Mouse (Mus musculus) activated CD4-positive, CD25-positive, alpha-beta regulatory T cell, adult 9 weeks (primary cell): ENCODE data around the gene Lefty1. TPM values are rescaled to one million over a fixed set of nuclear protein-coding genes. Genes with fewer than 3 reads are reported as not detected.

Experiments used
- polyA plus RNA-seq: library from polyadenylated mRNA; unstranded; fragments of 100-300 nt; shearing (Covaris generic); gene quantifications from one replicate; pipeline ENCODE4 v1.2.1, GENCODE M21; 2017

Lefty1 gene
- 0.45 TPM for polyA plus RNA-seq

DNA sequence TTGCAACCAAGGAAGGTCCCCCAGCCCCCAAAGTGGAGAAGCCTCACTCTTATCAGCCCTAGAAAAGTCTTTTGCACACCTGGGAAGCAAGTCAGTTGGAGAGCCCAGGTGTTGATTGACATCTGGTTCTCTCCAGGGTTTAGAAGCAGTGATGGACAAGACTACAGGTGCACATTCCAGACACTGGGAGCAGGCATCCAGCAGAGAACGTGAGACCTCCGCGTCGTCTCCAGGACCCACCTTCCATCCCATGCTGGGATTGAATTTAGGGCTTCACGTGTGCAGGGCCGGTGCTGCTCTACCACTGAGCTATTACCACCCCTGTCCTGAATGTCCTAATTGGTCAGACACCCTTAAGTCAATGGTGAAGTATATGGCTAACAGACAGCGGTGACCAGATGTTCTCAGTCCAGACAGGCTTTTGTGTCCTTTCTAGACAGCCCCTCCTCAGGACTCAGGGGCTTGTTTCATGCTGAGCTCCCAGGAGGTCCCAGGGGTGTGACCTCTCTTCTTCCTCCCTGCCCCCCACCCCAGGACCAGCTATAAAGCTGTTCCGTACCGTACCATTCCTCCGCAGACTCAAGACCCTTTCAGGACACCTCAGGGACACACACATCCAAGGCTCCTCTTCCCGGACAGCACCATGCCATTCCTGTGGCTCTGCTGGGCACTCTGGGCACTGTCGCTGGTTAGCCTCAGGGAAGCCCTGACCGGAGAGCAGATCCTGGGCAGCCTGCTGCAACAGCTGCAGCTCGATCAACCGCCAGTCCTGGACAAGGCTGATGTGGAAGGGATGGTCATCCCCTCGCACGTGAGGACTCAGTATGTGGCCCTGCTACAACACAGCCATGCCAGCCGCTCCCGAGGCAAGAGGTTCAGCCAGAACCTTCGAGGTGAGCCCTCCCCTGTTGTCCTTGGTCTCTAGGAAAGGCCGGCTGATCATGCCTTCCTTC lies at the start of gene Lefty1:
TSS of gene Lefty1 (plus strand) at position 556 of the 953 bp plus-strand sequence.

DNA sequence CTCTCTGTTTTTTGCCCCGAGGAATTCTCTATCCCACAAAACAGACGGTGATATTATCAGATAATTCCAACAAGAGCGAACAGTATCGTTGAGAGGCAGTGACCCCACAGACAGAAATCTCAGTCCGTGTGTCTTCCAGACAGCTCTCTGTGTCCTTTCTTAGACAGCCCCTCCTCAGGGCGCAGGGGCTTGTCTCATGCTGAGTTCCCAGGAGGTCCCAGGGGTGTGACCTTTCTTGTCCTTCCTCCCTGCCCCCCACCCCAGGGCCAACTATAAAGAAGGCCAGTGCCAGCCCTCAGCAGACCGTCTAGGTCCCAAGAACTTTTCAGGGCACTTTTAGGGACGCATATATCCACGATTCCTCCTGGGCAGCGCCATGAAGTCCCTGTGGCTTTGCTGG lies 42.0 kb upstream of the Lefty1 start, which contains the start of gene Lefty2:
TSS of gene Lefty2 (plus strand) at position 301 of the 400 bp plus-strand sequence.

DNA sequence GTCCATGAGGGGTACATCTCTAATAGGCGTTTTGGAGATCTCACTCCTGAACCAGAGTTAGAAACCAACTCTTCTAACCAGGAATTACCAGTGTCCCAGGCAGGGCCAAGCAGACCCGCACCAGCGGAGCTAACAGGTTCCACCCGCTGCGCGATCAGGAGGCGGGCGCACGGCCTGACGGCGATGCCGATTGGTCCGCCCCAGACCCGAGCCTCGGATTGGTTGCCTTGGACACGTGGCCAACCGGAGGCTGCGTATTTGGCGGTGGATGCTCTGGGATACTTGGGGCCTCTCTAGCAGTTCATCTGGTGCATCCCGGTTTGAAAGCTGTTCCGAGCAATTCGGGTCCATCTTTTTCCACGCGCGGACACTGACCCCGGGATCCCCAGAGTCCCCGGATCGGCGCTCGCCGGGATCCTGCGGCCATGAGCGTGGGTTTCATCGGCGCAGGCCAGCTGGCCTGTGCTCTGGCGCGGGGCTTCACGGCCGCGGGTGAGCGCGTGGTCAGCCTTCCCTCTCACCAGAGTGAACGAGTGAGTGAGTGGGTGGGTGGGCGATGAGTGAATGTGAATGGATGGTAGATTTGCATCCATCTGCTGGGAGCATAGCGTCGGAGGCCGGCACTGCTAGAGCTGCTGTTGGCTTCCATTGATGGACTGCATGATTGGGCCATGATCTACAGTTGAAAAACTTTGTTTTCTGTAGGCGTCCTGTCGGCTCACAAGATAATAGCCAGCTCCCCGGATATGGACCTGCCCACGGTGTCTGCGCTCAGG lies 30.6 kb upstream of the Lefty1 start, which contains the start of gene Pycr2:
TSS of gene Pycr2 (plus strand) at position 255 of the 776 bp plus-strand sequence.

DNA sequence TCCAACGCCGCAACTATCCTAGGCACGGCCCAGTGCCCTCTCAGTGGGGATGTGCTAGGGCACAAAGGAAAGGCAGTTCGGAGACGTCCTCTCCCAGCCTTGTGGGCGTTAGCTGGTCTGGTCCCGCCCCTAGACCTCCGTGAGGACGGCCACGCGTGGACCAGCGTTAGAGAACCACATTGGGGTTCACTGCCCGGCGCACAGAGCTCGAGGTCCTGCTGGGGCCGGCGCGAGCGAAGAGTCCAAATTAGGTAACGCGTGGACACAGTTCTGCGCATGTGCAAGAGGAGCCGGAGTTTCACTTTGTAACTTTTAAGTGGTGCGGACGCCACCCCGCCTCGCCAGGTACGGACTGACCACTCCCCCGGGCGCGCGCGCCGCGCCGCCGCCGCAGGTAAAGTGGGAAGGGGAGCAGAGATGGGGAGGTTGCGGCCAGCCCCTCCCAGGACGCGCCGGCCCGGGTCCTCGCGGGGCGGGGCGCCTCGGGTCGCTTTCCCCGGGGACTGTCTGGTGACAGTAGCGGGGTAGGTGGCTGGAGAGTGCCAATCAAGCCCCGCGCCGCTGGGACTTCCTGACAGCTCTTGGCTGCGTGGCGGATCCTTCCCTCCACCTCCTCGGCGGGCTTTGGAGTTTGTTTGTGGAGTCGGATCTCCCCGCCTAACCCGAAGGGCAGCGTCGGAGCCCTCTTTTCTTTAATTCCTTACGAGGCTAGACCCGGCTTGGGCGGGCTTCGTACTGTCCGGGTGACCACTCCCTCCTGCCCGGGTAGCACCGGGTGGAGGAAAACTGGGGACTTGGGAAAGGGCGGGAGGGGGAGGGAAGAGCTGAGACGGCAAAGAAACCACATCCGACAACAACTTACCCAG lies 7.6 kb downstream of the Lefty1 start, which contains the start of gene Tmem63a:
TSS of gene Tmem63a (plus strand) at position 179 of the 866 bp plus-strand sequence.

Other genes with a start within 250 kb of the Lefty1 start
- gene Mixl1, start 238.0 kb upstream of the Lefty1 start, polyA plus RNA-seq, result not detected
- gene Acbd3, start 209.0 kb upstream of the Lefty1 start, polyA plus RNA-seq, result 11.4 TPM
- 1,322 TPM for gene H3f3a, start 121.1 kb upstream of the Lefty1 start, polyA plus RNA-seq
- gene Sde2, start 83.9 kb upstream of the Lefty1 start, polyA plus RNA-seq, result 53.1 TPM
- gene Lefty2, start 41.9 kb upstream of the Lefty1 start, polyA plus RNA-seq, result not detected
- 97.6 TPM for gene Pycr2, start 30.7 kb upstream of the Lefty1 start, polyA plus RNA-seq
- 49.0 TPM for gene Tmem63a, start 7.3 kb downstream of the Lefty1 start, polyA plus RNA-seq
- gene Ephx1, start 85.9 kb downstream of the Lefty1 start, polyA plus RNA-seq, result 358 TPM
- not detected for gene 9130409I23Rik, start 116.2 kb downstream of the Lefty1 start, polyA plus RNA-seq
- gene Nvl, start 209.2 kb downstream of the Lefty1 start, polyA plus RNA-seq, result 28.4 TPM
- gene Cnih4, start 209.7 kb downstream of the Lefty1 start, polyA plus RNA-seq, result 89.2 TPM